Mouse (Mus musculus): ENCODE data around the gene Serinc1. TPM values are rescaled to one million over a fixed set of nuclear protein-coding genes. Genes with fewer than 3 reads are reported as not detected.

Gene Serinc1
- total RNA-seq, 2 experiments from 2014 or later: 426 to 600 TPM

DNA sequence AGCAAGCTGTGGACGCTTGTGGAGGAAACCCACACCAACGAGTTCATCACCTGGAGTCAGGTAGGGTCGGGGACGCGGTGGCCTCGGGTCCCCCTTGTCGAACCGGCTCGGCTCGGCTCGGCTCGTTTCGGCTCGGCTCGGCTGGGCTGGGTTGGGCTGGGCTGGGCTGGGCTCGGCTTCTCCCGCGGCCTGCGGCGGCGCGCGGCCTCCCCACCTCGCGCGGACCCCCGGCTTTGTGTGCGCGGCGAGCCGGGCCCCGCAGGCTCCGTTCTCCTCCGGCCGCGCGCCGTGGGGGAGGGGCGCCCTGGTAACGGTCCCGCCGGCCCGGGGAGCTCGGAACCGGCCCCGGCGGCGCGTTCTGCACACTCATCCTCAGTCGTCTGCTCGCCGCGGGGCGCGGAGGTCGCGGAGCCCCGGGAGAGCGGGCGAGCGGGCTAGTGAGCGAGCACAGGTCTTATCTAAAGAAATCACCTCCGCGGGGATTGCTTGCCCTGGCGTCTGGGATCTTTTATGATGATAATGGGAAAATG lies 45.7 kb downstream of the Serinc1 start:
- no peak for ATAC-seq (replicated peaks; ENCODE audit: low FRiP score, poor library complexity, severe bottlenecking)

DNA sequence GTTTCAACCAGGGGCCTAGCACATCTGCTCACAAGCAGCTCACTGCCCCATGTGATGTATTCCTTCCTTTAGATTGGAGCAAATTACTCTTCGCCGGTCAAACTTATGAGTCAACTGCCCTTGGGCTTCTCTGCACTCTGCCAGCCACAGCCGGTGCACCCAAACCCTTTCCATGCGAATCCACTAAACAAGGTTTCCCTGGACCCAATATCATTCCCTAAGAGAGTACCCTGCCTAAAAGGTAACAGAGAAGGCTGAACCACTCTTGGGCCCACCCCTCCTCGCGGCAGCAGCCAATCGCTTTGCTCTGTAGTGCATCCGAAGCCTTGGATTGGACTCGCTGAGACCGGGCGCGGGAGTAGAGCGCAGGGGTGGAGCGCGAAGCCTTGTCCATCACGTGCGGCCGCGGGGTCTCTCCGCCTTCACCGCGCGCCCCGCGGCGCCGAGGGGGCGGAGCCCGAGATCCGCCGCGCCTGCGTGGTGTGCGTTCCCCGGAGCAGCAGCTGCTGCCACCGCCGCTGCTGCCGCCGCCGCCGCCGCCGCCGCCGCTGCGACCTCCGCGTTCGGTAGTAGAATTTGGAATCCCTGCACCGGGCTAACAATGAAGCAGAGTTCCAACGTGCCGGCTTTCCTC lies 46.3 kb downstream of the Serinc1 start, which contains the start of gene Hsf2:
TSS of gene Hsf2 (plus strand) at position 478 of the 634 bp plus-strand sequence.
- ATAC-seq (replicated peaks; ENCODE audit: low FRiP score, poor library complexity, severe bottlenecking): peak; percentile 96

DNA sequence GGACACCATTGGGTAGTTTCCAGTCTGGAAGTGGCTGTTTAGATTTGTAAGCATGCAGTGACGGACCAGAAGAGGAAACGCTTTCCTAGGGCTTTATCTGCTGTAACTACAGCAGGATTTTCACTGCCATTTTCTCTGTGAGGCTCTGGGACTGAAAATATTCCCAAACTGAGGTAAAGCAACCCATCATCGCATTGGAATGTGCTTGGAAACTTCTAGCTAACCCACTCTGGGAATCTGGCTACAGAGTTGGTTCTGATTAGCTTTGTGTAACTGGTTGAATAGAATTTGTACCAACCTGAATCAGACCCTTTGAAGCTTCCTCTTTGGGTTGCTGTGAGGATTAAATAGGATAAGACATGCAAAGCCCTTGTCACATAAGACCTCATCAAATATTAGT lies 47.6 kb downstream of the Serinc1 start:
- no peak for ATAC-seq (replicated peaks; ENCODE audit: low FRiP score, poor library complexity, severe bottlenecking)

- ATAC-seq (replicated peaks; ENCODE audit: low FRiP score, poor library complexity, severe bottlenecking): no peak
Observed at GRCm38 (mm10) chr10:57481717-57482116, 50.6 kb downstream of the Serinc1 start.

DNA sequence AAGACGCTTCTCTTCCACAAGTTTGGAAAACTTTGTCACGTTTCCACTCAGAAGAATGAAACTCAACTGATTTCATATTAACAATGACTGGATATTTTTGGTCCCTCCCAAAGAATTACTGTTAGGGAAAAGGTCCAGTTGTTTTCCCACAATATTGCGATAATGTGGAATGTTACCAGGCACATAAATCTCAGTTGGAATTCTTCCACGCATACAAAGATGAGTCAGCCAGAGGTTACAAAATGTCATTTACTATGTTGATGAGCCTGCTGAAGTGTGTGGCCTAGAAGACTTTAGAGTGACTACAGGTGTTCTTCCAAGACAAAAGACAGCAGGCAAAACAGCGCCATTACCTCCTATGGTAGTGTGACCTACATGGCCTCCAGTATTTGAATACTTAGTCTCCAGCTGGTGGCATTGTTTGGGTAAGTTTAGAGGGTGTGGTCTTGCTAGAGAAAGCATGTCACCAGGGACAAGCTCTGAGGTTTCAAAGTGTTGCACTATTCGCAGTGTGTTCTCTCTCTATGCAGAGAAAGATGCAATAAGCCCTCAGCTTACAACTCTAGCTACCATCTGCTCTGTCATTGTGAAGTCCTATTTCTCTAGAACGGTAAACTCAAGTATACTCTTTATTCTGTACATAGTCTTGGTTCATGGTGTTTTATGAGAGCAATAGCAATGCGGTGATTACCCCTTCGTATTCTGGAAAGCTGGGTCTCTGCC lies 55.0 kb downstream of the Serinc1 start:
- ATAC-seq (replicated peaks; ENCODE audit: low FRiP score, poor library complexity, severe bottlenecking): no peak

Other genes with a start within 250 kb of the Serinc1 start
- gene Hsf2, start 46.1 kb downstream of the Serinc1 start, total RNA-seq (2015; ENCODE audit: low replicate concordance): 0.38 and 3.6 TPM in 2 replicates
- 2.8 and 3.3 TPM in 2 replicates for gene Hsf2, start 46.1 kb downstream of the Serinc1 start, total RNA-seq (2017; ENCODE audit: low replicate concordance)
- 0.84 and 5.0 TPM in 2 replicates for gene Pkib, start 99.5 kb upstream of the Serinc1 start, total RNA-seq (2015; ENCODE audit: low replicate concordance)
- 0.43 and 2.6 TPM in 2 replicates for gene Pkib, start 99.5 kb upstream of the Serinc1 start, total RNA-seq (2017; ENCODE audit: low replicate concordance)

All from erythroblast, adult 5-6 weeks (primary cell).